Mouse (Mus musculus) testis, adult 2 months (tissue): ENCODE measurements around the gene Fcer1g.

Experiments
- CTCF ChIP-seq: fragments of 200-500 bp; IDR thresholded peaks from 2 replicates; pipeline ENCODE4 v1.5.1; 2012; ENCODE audit warnings: low read depth, mild to moderate bottlenecking, inconsistent platforms, low read length, moderate library complexity; ENCODE audit not compliant: control insufficient read depth, insufficient read depth, insufficient replicate concordance
- POLR2A ChIP-seq: fragments of 200-500 bp; IDR thresholded peaks from 2 replicates; pipeline ENCODE4 v1.6.1; 2012; ENCODE audit warnings: low read depth, mild to moderate bottlenecking, inconsistent platforms, low read length, moderate library complexity; ENCODE audit not compliant: control insufficient read depth

GRCm38 (mm10) chr1:171189046-171189445 lies 45.1 kb downstream of the Fcer1g start:
- TF ChIP-seq POLR2A = no peak
- TF ChIP-seq CTCF = no peak
